15 mouse cellular contexts compared by ENCODE assay signal in genomic region chr1:178626961-178627381, GRCm38 (mm10).
A peak's percentile ranks its signal among the peaks of the same experiment; 100 is the strongest.
DNase-seq lines count a peak whose midpoint lies in the region; ATAC-seq lines count a peak whose summit lies in the region.
"Had no signal": no experiment of that assay in that cellular context is flagged by ENCODE, and none has a peak within 500 bp of the region (broad histone marks: within the 10 kb centered on the region; RNA-seq: fewer than 3 reads in every experiment).

No protein-coding gene starts in this region.

- H3K9me3 ChIP-seq in hindbrain, embryonic 12.5 days (replicated peaks): no peaks in the 10 kb centered on the region
- H3K9me3 ChIP-seq in hindbrain, embryonic 11.5 days (ENCODE audit: control insufficient read depth, low read length): no peaks in the 10 kb centered on the region
- H3K9me3 ChIP-seq in lung, embryonic 15.5 days: no peaks in the 10 kb centered on the region
- no peaks in the 10 kb centered on the region for H3K9me3 ChIP-seq in hindbrain, embryonic 14.5 days (ENCODE audit: control insufficient read depth, low read length)
- H3K9me3 ChIP-seq: embryonic facial prominence, embryonic 12.5 days had no signal

- H3K27ac ChIP-seq in hindbrain, embryonic 12.5 days: peak overlapping the region; percentile 50
- H3K27ac ChIP-seq in hindbrain, embryonic 11.5 days (ENCODE audit: low read depth, low read length): no peak overlapping the region
- no peak overlapping the region for H3K27ac ChIP-seq in lung, embryonic 15.5 days
- H3K27ac ChIP-seq in hindbrain, embryonic 14.5 days: peak overlapping the region; percentile 44
- H3K27ac ChIP-seq: embryonic facial prominence, embryonic 12.5 days had no signal

- H3K4me1 ChIP-seq in hindbrain, embryonic 12.5 days: peaks cover 7% of the 10 kb centered on the region; the same call in 1 of the 2 replicates
- no peaks in the 10 kb centered on the region for H3K4me1 ChIP-seq in hindbrain, embryonic 11.5 days (replicated peaks; ENCODE audit: control insufficient read depth, insufficient read depth, low read length)
- H3K4me1 ChIP-seq in lung, embryonic 15.5 days: peaks cover 12% of the 10 kb centered on the region; the same call in 1 of the 2 replicates
- H3K4me1 ChIP-seq in hindbrain, embryonic 14.5 days (replicated peaks; ENCODE audit: control insufficient read depth, insufficient read depth, low read length): 0 out of 2 replicates have a peak, but pooled peaks cover 7% of the 10 kb centered on the region

- no peak overlapping the region for H3K4me2 ChIP-seq in hindbrain, embryonic 12.5 days (replicated peaks)
- H3K4me2 ChIP-seq in hindbrain, embryonic 11.5 days (replicated peaks; ENCODE audit: low read depth, low read length): no peak overlapping the region
- no peak overlapping the region for H3K4me2 ChIP-seq in lung, embryonic 15.5 days
- no peak overlapping the region for H3K4me2 ChIP-seq in hindbrain, embryonic 14.5 days (replicated peaks)
- H3K4me2 ChIP-seq: embryonic facial prominence, embryonic 12.5 days; liver, embryonic 11.5 days had no signal

- 42% methylated on average over 6 of the region's 6 CpGs for WGBS in hindbrain, embryonic 12.5 days
- WGBS in hindbrain, embryonic 11.5 days: 59% methylated on average over 6 of the region's 6 CpGs
- WGBS in lung, embryonic 15.5 days: 36% methylated on average over 6 of the region's 6 CpGs
- WGBS in hindbrain, embryonic 14.5 days: 32% methylated on average over 6 of the region's 6 CpGs

- H3K27me3 ChIP-seq in hindbrain, embryonic 12.5 days: no peaks in the 10 kb centered on the region
- H3K27me3 ChIP-seq in hindbrain, embryonic 11.5 days (ENCODE audit: control insufficient read depth, insufficient read depth, low read length): no peaks in the 10 kb centered on the region
- H3K27me3 ChIP-seq in lung, embryonic 15.5 days: no peaks in the 10 kb centered on the region
- no peaks in the 10 kb centered on the region for H3K27me3 ChIP-seq in hindbrain, embryonic 14.5 days (ENCODE audit: control insufficient read depth, insufficient read depth, low read length)
- H3K27me3 ChIP-seq: embryonic facial prominence, embryonic 12.5 days had no signal

- no peak for ATAC-seq in hindbrain, embryonic 12.5 days (ENCODE audit: low FRiP score)
- ATAC-seq in hindbrain, embryonic 11.5 days (ENCODE audit: low FRiP score): no peak
- peak; percentile 55 for ATAC-seq in lung, embryonic 15.5 days (ENCODE audit: borderline replicate concordance, extremely low read depth, low FRiP score, low TSS enrichment)
- ATAC-seq in hindbrain, embryonic 14.5 days (ENCODE audit: low FRiP score): no peak; the same call in 1 of the 2 replicates
- no peak for ATAC-seq in erythroblast, adult 5-6 weeks (replicated peaks; ENCODE audit: low FRiP score, poor library complexity, severe bottlenecking)
- ATAC-seq: CD4-positive, CD25-positive, alpha-beta regulatory T cell, adult 4 months; intestine, embryonic 16.5 days had no signal

- no peak for DNase-seq in hindbrain, embryonic 11.5 days (ENCODE audit: low spot score)
- no peak for DNase-seq in lung, postnatal 14 days
- peak; percentile 44 for DNase-seq in hindbrain, embryonic 14.5 days (ENCODE audit: low spot score)
- DNase-seq in retina, embryonic 14.5 days (ENCODE audit: low spot score): peak; percentile 38
- DNase-seq in urinary bladder, postnatal 4 days (ENCODE audit: low spot score in 2 of 2): no peak
- DNase-seq: adrenal gland, postnatal 10 days; cerebellum, adult 11 months; thymus, postnatal 14 days had no signal

- H3K9ac ChIP-seq in hindbrain, embryonic 12.5 days: no peak overlapping the region
- no peak overlapping the region for H3K9ac ChIP-seq in hindbrain, embryonic 11.5 days (ENCODE audit: low read depth, low read length)
- no peak overlapping the region for H3K9ac ChIP-seq in lung, embryonic 15.5 days
- no peak overlapping the region for H3K9ac ChIP-seq in hindbrain, embryonic 14.5 days
- H3K9ac ChIP-seq: embryonic facial prominence, embryonic 12.5 days had no signal

- no peak overlapping the region for H3K4me3 ChIP-seq in hindbrain, embryonic 12.5 days
- no peak overlapping the region for H3K4me3 ChIP-seq in hindbrain, embryonic 11.5 days (ENCODE audit: low read depth, low read length)
- H3K4me3 ChIP-seq in lung, embryonic 15.5 days: no peak overlapping the region
- H3K4me3 ChIP-seq in hindbrain, embryonic 14.5 days (replicated peaks; ENCODE audit: low read length): no peak overlapping the region
- H3K4me3 ChIP-seq: embryonic facial prominence, embryonic 12.5 days had no signal

- no peaks in the 10 kb centered on the region for H3K36me3 ChIP-seq in hindbrain, embryonic 12.5 days
- no peaks in the 10 kb centered on the region for H3K36me3 ChIP-seq in hindbrain, embryonic 11.5 days (ENCODE audit: control insufficient read depth, insufficient read depth, low read length)
- H3K36me3 ChIP-seq in lung, embryonic 15.5 days: no peaks in the 10 kb centered on the region
- no peaks in the 10 kb centered on the region for H3K36me3 ChIP-seq in hindbrain, embryonic 14.5 days (replicated peaks; ENCODE audit: control insufficient read depth, insufficient read depth)
- H3K36me3 ChIP-seq: embryonic facial prominence, embryonic 12.5 days had no signal

Comparison
In these comparisons a context has a peak if more than half of its experiments do, and no peak if none do; other contexts are left out.
1. H3K27ac ChIP-seq: peak in hindbrain, embryonic 12.5 days (single experiment) and hindbrain, embryonic 14.5 days (single experiment); none in hindbrain, embryonic 11.5 days (single experiment) and lung, embryonic 15.5 days (single experiment).
2. DNase-seq: peak in hindbrain, embryonic 14.5 days (single experiment) and retina, embryonic 14.5 days (single experiment); none in hindbrain, embryonic 11.5 days (single experiment), lung, postnatal 14 days (single experiment) and urinary bladder, postnatal 4 days (0 of 2).